Mouse (Mus musculus): ENCODE measurements around the gene Sod3. TPM values are rescaled to one million over a fixed set of nuclear protein-coding genes. Genes with fewer than 3 reads are reported as not detected.

Sod3 gene
- polyA plus RNA-seq, 1 experiment from 2014 or later = 0.14 TPM

GRCm38 (mm10) chr5:52415193-52415592 lies 51.6 kb downstream of the Sod3 start:
- no peak for ATAC-seq (ENCODE audit: insufficient number of reproducible peaks, low FRiP score)
- Histone ChIP-seq H3K27me3 (replicated peaks) (no peaks in the 10 kb centered on the region), H3K4me1 (replicated peaks) (no peaks in the 10 kb centered on the region), H3K4me3 (no peak overlapping the region), H3K36me3 (no peaks in the 10 kb centered on the region), H3K9ac (no peak overlapping the region), H3K4me2 (no peak overlapping the region), H3K27ac (ENCODE audit: poor library complexity, severe bottlenecking) (no peak overlapping the region), H3K9me3 (replicated peaks) (no peaks in the 10 kb centered on the region)
- 80% methylated on average over 1 of the region's 1 CpGs for WGBS

- Histone ChIP-seq H3K4me2 (no peak overlapping the region), H3K27ac (ENCODE audit: poor library complexity, severe bottlenecking) (no peak overlapping the region), H3K4me1 (replicated peaks) (no peaks in the 10 kb centered on the region), H3K9me3 (replicated peaks) (no peaks in the 10 kb centered on the region), H3K4me3 (no peak overlapping the region), H3K9ac (no peak overlapping the region), H3K27me3 (replicated peaks) (no peaks in the 10 kb centered on the region), H3K36me3 (no peaks in the 10 kb centered on the region)
- no peak for ATAC-seq (ENCODE audit: insufficient number of reproducible peaks, low FRiP score)
- 75% methylated on average over 6 of the region's 6 CpGs for WGBS
Observed at GRCm38 (mm10) chr5:52415917-52416316, 52.3 kb downstream of the Sod3 start.

GRCm38 (mm10) chr5:52416485-52416884 lies 52.9 kb downstream of the Sod3 start:
- no peak for ATAC-seq (ENCODE audit: insufficient number of reproducible peaks, low FRiP score)
- Histone ChIP-seq H3K36me3 (no peaks in the 10 kb centered on the region), H3K4me3 (no peak overlapping the region), H3K4me1 (replicated peaks) (no peaks in the 10 kb centered on the region), H3K9me3 (replicated peaks) (no peaks in the 10 kb centered on the region), H3K27ac (ENCODE audit: poor library complexity, severe bottlenecking) (no peak overlapping the region), H3K27me3 (replicated peaks) (no peaks in the 10 kb centered on the region), H3K9ac (no peak overlapping the region), H3K4me2 (no peak overlapping the region)
- 54% methylated on average over 2 of the region's 2 CpGs for WGBS

Other genes starting within 250 kb of the Sod3 start
- gene Dhx15, start 173.3 kb upstream of the Sod3 start, polyA plus RNA-seq (2016; fragmentation: Nextera tagmentation; extraction: Ambion mirVana) = 104 and 105 TPM in 2 replicates
- 2.6 and 3.1 TPM in 2 replicates for gene Ccdc149, start 107.7 kb downstream of the Sod3 start, polyA plus RNA-seq (2016; fragmentation: Nextera tagmentation; extraction: Ambion mirVana)
- gene Lgi2, start 202.7 kb downstream of the Sod3 start, polyA plus RNA-seq (2016; fragmentation: Nextera tagmentation; extraction: Ambion mirVana) = 3.8 TPM in 2 replicates

All from heart, embryonic 12.5 days (tissue).